In the genomic region with DNA sequence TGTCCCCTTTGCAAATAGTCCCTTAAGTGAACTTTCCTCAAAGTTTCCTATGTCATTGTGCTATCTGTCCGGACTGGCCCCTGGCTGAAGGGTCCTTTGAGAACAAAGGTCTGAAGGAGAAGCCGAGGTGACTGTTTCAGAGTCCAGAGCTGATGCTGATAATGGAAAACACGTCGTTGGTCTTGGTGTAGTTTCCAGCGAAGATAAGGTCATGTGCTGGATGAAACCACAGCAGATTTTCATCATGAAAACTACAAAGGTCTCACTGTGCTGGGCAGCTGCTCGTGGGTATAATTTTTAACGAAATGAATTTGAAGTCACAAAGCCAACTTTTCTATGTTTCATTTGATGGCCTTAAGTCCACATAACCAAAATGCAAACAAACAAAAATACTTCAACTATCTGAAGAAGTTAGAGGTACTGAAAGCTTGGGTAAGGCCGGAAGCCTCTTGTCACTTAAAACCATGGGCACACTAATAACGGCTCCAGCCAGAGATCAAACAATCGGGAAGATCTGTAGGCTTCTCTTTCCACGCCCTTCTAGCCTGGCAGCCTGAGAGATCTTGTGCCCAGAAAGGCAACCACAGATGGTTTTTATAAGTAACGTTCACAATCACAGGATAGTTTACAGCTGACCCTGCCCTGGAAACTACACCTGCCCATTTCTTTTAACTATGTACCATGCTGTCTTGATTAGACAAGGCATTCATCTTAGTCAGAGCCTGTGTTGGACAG, we compare ENCODE assay signal across 24 mouse cellular contexts. TPM values are rescaled to one million over a fixed set of nuclear protein-coding genes. Genes with fewer than 3 reads are reported as not detected.
DNase-seq lines count a peak whose midpoint lies in the region; TF ChIP-seq lines count a peak whose summit lies in the region.
"Had no signal": no experiment of that assay in that cellular context is flagged by ENCODE, and none has a peak within 500 bp of the region (broad histone marks: within the 10 kb centered on the region; RNA-seq: fewer than 3 reads in every experiment).

No protein-coding gene starts in this region.

- TF ChIP-seq RAD21 in MEL (IDR thresholded peaks at IDR 0.05; ENCODE audit: low read depth, low read length): no peak

- H3K79me2 ChIP-seq in MEL (ENCODE audit: control insufficient read depth, insufficient read depth, low read length, poor library complexity) (no peaks in the 10 kb centered on the region), myocyte (ENCODE audit: control insufficient read depth, insufficient read depth) (no peaks in the 10 kb centered on the region)
- H3K79me2 ChIP-seq in heart, adult 2 months (replicated peaks; ENCODE audit: control insufficient read depth, insufficient read depth, low read length): no peaks in the 10 kb centered on the region

- H3K9ac ChIP-seq in MEL (ENCODE audit: control insufficient read depth, low read depth, low read length, poor library complexity, severe bottlenecking): no peak overlapping the region
- no peak overlapping the region for H3K9ac ChIP-seq in heart, adult 2 months (ENCODE audit: low read depth, low read length)
- H3K9ac ChIP-seq: embryonic facial prominence, embryonic 12.5 days; forebrain, embryonic 15.5 days; heart, embryonic 13.5 days; hindbrain, embryonic 15.5 days had no signal

- TF ChIP-seq POLR2A in MEL (IDR thresholded peaks at IDR 0.05; ENCODE audit: control insufficient read depth in 1 of 2, insufficient read depth in 1 of 2, low read depth in 1 of 2, low read length in 2 of 2, poor library complexity in 1 of 2): no peak
- no peak for TF ChIP-seq POLR2A in myocyte (IDR thresholded peaks at IDR 0.05; ENCODE audit: insufficient read length, low read depth)
- no peak for TF ChIP-seq POLR2A in heart, adult 2 months (IDR thresholded peaks at IDR 0.05; ENCODE audit: insufficient read depth, low read depth, low read length)

- intact Hi-C loops in heart, adult 2 months (cut with DNase I): no loop called here

- 35% methylated on average over 12 of the region's 12 CpGs for WGBS in limb, embryonic 10.5 days
- WGBS in heart, adult 2 months: 59% methylated on average over 12 of the region's 12 CpGs
- 52% methylated on average over 12 of the region's 12 CpGs for WGBS in heart, embryonic 10.5 days

- no peak overlapping the region for H3ac ChIP-seq in myocyte (ENCODE audit: control insufficient read depth, insufficient read length)

- H3K27me3 ChIP-seq in MEL (ENCODE audit: control insufficient read depth in 1 of 2, insufficient read depth in 2 of 2, low read length in 2 of 2) (no peaks in the 10 kb centered on the region), myocyte (ENCODE audit: control insufficient read depth, insufficient read depth, insufficient read length) (no peaks in the 10 kb centered on the region)
- no peaks in the 10 kb centered on the region for H3K27me3 ChIP-seq in limb, embryonic 10.5 days (ENCODE audit: low read depth, poor library complexity, severe bottlenecking)
- H3K27me3 ChIP-seq in heart, adult 2 months (ENCODE audit: control insufficient read depth, insufficient read depth, low read length): no peaks in the 10 kb centered on the region
- H3K27me3 ChIP-seq in heart, embryonic 10.5 days (ENCODE audit: insufficient read depth, poor library complexity, severe bottlenecking): no peaks in the 10 kb centered on the region
- H3K27me3 ChIP-seq: embryonic facial prominence, embryonic 12.5 days; forebrain, embryonic 15.5 days; heart, embryonic 13.5 days; hindbrain, embryonic 15.5 days had no signal

- H3K36me3 ChIP-seq in MEL (ENCODE audit: control insufficient read depth in 1 of 2, insufficient read depth in 2 of 2, low read length in 2 of 2) (peaks cover 0 to 6% of the 10 kb centered on the region in 2 experiments; a peak in 2 of 4 replicates), myocyte (ENCODE audit: control insufficient read depth, insufficient read depth) (no peaks in the 10 kb centered on the region)
- H3K36me3 ChIP-seq in limb, embryonic 10.5 days: no peaks in the 10 kb centered on the region
- no peaks in the 10 kb centered on the region for H3K36me3 ChIP-seq in heart, adult 2 months (ENCODE audit: control insufficient read depth, insufficient read depth, low read length)
- H3K36me3 ChIP-seq in heart, embryonic 10.5 days: no peaks in the 10 kb centered on the region
- H3K36me3 ChIP-seq: embryonic facial prominence, embryonic 12.5 days; forebrain, embryonic 15.5 days; heart, embryonic 13.5 days; hindbrain, embryonic 15.5 days had no signal

- peak overlapping the region; percentile 10 for H3K4me2 ChIP-seq in myocyte (ENCODE audit: low read depth)
- H3K4me2 ChIP-seq: embryonic facial prominence, embryonic 12.5 days; forebrain, embryonic 15.5 days; heart, embryonic 13.5 days; hindbrain, embryonic 15.5 days had no signal

- no peak for TF ChIP-seq CTCF in MEL (IDR thresholded peaks at IDR 0.05 in 2 of 3, conservative IDR thresholded peaks at IDR 0.05 in 1 of 3; ENCODE audit: control insufficient read depth in 1 of 3, insufficient read depth in 1 of 3, low read depth in 2 of 3, low read length in 3 of 3, poor library complexity in 1 of 3, severe bottlenecking in 1 of 3)
- no peak for TF ChIP-seq CTCF in heart, adult 2 months (IDR thresholded peaks at IDR 0.05)

- peak in 1 of 2 experiments; percentile 61; a peak in 1 of 4 replicates for TF ChIP-seq EP300 in MEL (IDR thresholded peaks at IDR 0.05; ENCODE audit: low read depth in 1 of 2, low read length in 2 of 2)
- TF ChIP-seq EP300 in heart, adult 2 months (IDR thresholded peaks at IDR 0.05; ENCODE audit: insufficient read depth, low read depth, low read length): no peak

- H3K4me3 ChIP-seq in MEL (ENCODE audit: control insufficient read depth in 1 of 2, insufficient read depth in 1 of 2, low read depth in 2 of 2, low read length in 2 of 2): peak overlapping the region in 1 of 2 experiments; percentile 24; a peak in 2 of 4 replicates
- no peak overlapping the region for H3K4me3 ChIP-seq in limb, embryonic 10.5 days
- H3K4me3 ChIP-seq in myocyte: no peak overlapping the region
- H3K4me3 ChIP-seq in heart, adult 2 months: no peak overlapping the region
- H3K4me3 ChIP-seq in heart, embryonic 10.5 days: no peak overlapping the region
- H3K4me3 ChIP-seq: embryonic facial prominence, embryonic 12.5 days; forebrain, embryonic 15.5 days; heart, embryonic 13.5 days; hindbrain, embryonic 15.5 days had no signal

- peak overlapping the region; percentile 6; the same call in 1 of the 2 replicates for H3K27ac ChIP-seq in MEL (ENCODE audit: control insufficient read depth, low read depth, low read length)
- H3K27ac ChIP-seq in limb, embryonic 10.5 days: peak overlapping the region; percentile 51
- H3K27ac ChIP-seq in heart, adult 2 months: no peak overlapping the region
- no peak overlapping the region for H3K27ac ChIP-seq in heart, embryonic 10.5 days
- H3K27ac ChIP-seq: embryonic facial prominence, embryonic 12.5 days; forebrain, embryonic 15.5 days; heart, embryonic 13.5 days; hindbrain, embryonic 15.5 days had no signal

- H3K9me3 ChIP-seq in MEL (replicated peaks; ENCODE audit: insufficient read depth, low read length): no peaks in the 10 kb centered on the region
- H3K9me3 ChIP-seq in limb, embryonic 10.5 days (replicated peaks): no peaks in the 10 kb centered on the region
- no peaks in the 10 kb centered on the region for H3K9me3 ChIP-seq in heart, embryonic 10.5 days
- H3K9me3 ChIP-seq: embryonic facial prominence, embryonic 12.5 days; forebrain, embryonic 15.5 days; hindbrain, embryonic 15.5 days had no signal

- peaks cover 18% of the 10 kb centered on the region in 2 experiments for H3K4me1 ChIP-seq in MEL (ENCODE audit: control insufficient read depth in 1 of 2, insufficient read depth in 2 of 2, low read length in 2 of 2)
- H3K4me1 ChIP-seq in limb, embryonic 10.5 days: peaks cover 21% of the 10 kb centered on the region
- H3K4me1 ChIP-seq in heart, adult 2 months (ENCODE audit: control insufficient read depth, insufficient read depth, low read length): no peaks in the 10 kb centered on the region; the same call in 1 of the 2 replicates
- peaks cover 4% of the 10 kb centered on the region; the same call in 1 of the 2 replicates for H3K4me1 ChIP-seq in heart, embryonic 10.5 days
- H3K4me1 ChIP-seq: forebrain, embryonic 15.5 days; hindbrain, embryonic 15.5 days had no signal

- DNase-seq in MEL (ENCODE audit: low read depth, low spot score): no peak
- DNase-seq in embryo, embryonic 11 days: peak; percentile 42
- no peak for DNase-seq in limb, embryonic 10.5 days (ENCODE audit: low spot score)
- no peak for DNase-seq in left cerebral cortex, adult 8-10 months (ENCODE audit: low spot score in 2 of 2)
- no peak for DNase-seq in heart, adult 2 months
- DNase-seq in heart, embryonic 10.5 days (ENCODE audit: low spot score): no peak
- DNase-seq: adrenal gland, postnatal 14 days; cerebellum, adult 11-12 months; cerebellum, adult 9-11 months; gastrocnemius, postnatal 10 days; heart, adult 18-20 months; heart, postnatal 36 days; kidney, adult 18-20 months had no signal

RNA-seq across cellular contexts. Expression of a gene that starts 15.0 kb away (rescaled TPM):
- total RNA-seq in MEL (2012; rRNA removed): 0.19 TPM in 1 of 2 replicates, not detected in the other
- under 1 TPM in 1 of 2 experiments, not detected in 1; 0.13 TPM for polyA plus RNA-seq in MEL (2012; ENCODE audit: insufficient read depth in 1 of 2, insufficient read length in 2 of 2, low read depth in 1 of 2, low replicate concordance in 2 of 2, missing spikeins in 1 of 2)
- not detected in 2 replicates for polyA plus RNA-seq in limb, embryonic 10.5 days (2016; fragmentation: Nextera tagmentation; extraction: Ambion mirVana)
- polyA plus RNA-seq in myocyte (2012; fragmentation: generic; extraction: Trizol): 3.0 TPM
- total RNA-seq in left cerebral cortex, adult 8-10 months (2022): not detected
- total RNA-seq in heart, adult 2 months (2021): 1 to 10 TPM; 1.3 to 1.8 TPM
- 2.1 and 2.5 TPM in 2 replicates for polyA plus RNA-seq in heart, adult 2 months (2012; rRNA removed)
- not detected in 2 replicates for polyA plus RNA-seq in heart, embryonic 10.5 days (2016; fragmentation: Nextera tagmentation; extraction: Ambion mirVana)
- total RNA-seq: ES-E14 had no signal
- polyA plus RNA-seq: forebrain, embryonic 11.5 days; forebrain, embryonic 15.5 days; hindbrain, embryonic 11.5 days; inflammation-experienced regulatory T-cells, adult 6 months had no signal

RNA-seq across cellular contexts. Expression of a gene that starts 21.4 kb away (rescaled TPM):
- not detected in 2 replicates for total RNA-seq in MEL (2012; rRNA removed)
- not detected for polyA plus RNA-seq in MEL (2012; ENCODE audit: insufficient read depth in 1 of 2, insufficient read length in 2 of 2, low read depth in 1 of 2, low replicate concordance in 2 of 2, missing spikeins in 1 of 2)
- polyA plus RNA-seq in limb, embryonic 10.5 days (2016; fragmentation: Nextera tagmentation; extraction: Ambion mirVana): not detected in 2 replicates
- polyA plus RNA-seq in myocyte (2012; fragmentation: generic; extraction: Trizol): 0.05 TPM
- total RNA-seq in left cerebral cortex, adult 8-10 months (2022): not detected
- total RNA-seq in heart, adult 2 months (2021): not detected
- not detected in 2 replicates for polyA plus RNA-seq in heart, adult 2 months (2012; rRNA removed)
- not detected in 2 replicates for polyA plus RNA-seq in heart, embryonic 10.5 days (2016; fragmentation: Nextera tagmentation; extraction: Ambion mirVana)
- total RNA-seq: ES-E14; heart, adult 18-20 months; heart, postnatal 36 days had no signal
- polyA plus RNA-seq: embryonic facial prominence, embryonic 12.5 days; forebrain, embryonic 11.5 days; forebrain, embryonic 15.5 days; frontal cortex, adult 2 months; heart, embryonic 13.5 days; heart, postnatal 0 days; hindbrain, embryonic 11.5 days; hindbrain, embryonic 15.5 days; inflammation-experienced regulatory T-cells, adult 6 months had no signal

RNA-seq across cellular contexts. Expression of a gene that starts 29.3 kb away (rescaled TPM):
- 1.1 TPM in 2 replicates for total RNA-seq in MEL (2012; rRNA removed)
- 1 to 10 TPM in 1 of 2 experiments, not detected in 1; 2.3 TPM for polyA plus RNA-seq in MEL (2012; ENCODE audit: insufficient read depth in 1 of 2, insufficient read length in 2 of 2, low read depth in 1 of 2, low replicate concordance in 2 of 2, missing spikeins in 1 of 2)
- 55.0 and 70.3 TPM in 2 replicates for polyA plus RNA-seq in limb, embryonic 10.5 days (2016; fragmentation: Nextera tagmentation; extraction: Ambion mirVana)
- polyA plus RNA-seq in myocyte (2012; fragmentation: generic; extraction: Trizol): 2.4 TPM
- total RNA-seq in left cerebral cortex, adult 8-10 months (2022): 100 to 1,000 TPM; 101 to 123 (median 111) TPM
- total RNA-seq in heart, adult 2 months (2021): 100 to 1,000 TPM; 112 to 127 TPM
- polyA plus RNA-seq in heart, adult 2 months (2012; rRNA removed): 142 and 156 TPM in 2 replicates
- polyA plus RNA-seq in heart, embryonic 10.5 days (2016; fragmentation: Nextera tagmentation; extraction: Ambion mirVana): 42.4 and 50.3 TPM in 2 replicates

RNA-seq across cellular contexts. Expression of a gene that starts 44.7 kb away (rescaled TPM):
- total RNA-seq in MEL (2012; rRNA removed): 5.2 and 6.0 TPM in 2 replicates
- 10 to 100 TPM in 1 of 2 experiments, not detected in 1; 13.3 TPM for polyA plus RNA-seq in MEL (2012; ENCODE audit: insufficient read depth in 1 of 2, insufficient read length in 2 of 2, low read depth in 1 of 2, low replicate concordance in 2 of 2, missing spikeins in 1 of 2)
- polyA plus RNA-seq in limb, embryonic 10.5 days (2016; fragmentation: Nextera tagmentation; extraction: Ambion mirVana): 35.0 and 38.8 TPM in 2 replicates
- 10.0 TPM for polyA plus RNA-seq in myocyte (2012; fragmentation: generic; extraction: Trizol)
- 10 to 100 TPM; 12.7 to 15.8 (median 13.0) TPM for total RNA-seq in left cerebral cortex, adult 8-10 months (2022)
- total RNA-seq in heart, adult 2 months (2021): 10 to 100 TPM in 1 of 2 experiments, 1 to 10 TPM in 1; 8.8 to 11.6 TPM
- polyA plus RNA-seq in heart, adult 2 months (2012; rRNA removed): 9.3 and 13.3 TPM in 2 replicates
- polyA plus RNA-seq in heart, embryonic 10.5 days (2016; fragmentation: Nextera tagmentation; extraction: Ambion mirVana): 18.2 and 23.2 TPM in 2 replicates

RNA-seq across cellular contexts. Expression of a gene that starts 45.2 kb away (rescaled TPM):
- not detected in 2 replicates for total RNA-seq in MEL (2012; rRNA removed)
- under 1 TPM in 1 of 2 experiments, not detected in 1; 0.19 TPM for polyA plus RNA-seq in MEL (2012; ENCODE audit: insufficient read depth in 1 of 2, insufficient read length in 2 of 2, low read depth in 1 of 2, low replicate concordance in 2 of 2, missing spikeins in 1 of 2)
- polyA plus RNA-seq in limb, embryonic 10.5 days (2016; fragmentation: Nextera tagmentation; extraction: Ambion mirVana): 0.15 and 0.31 TPM in 2 replicates
- polyA plus RNA-seq in myocyte (2012; fragmentation: generic; extraction: Trizol): 0.28 TPM
- total RNA-seq in left cerebral cortex, adult 8-10 months (2022): under 1 TPM; 0.09 to 0.52 (median 0.23) TPM
- total RNA-seq in heart, adult 2 months (2021): under 1 TPM in 1 of 2 experiments, not detected in 1; 0.18 TPM
- 0.06 TPM in 2 replicates for polyA plus RNA-seq in heart, adult 2 months (2012; rRNA removed)
- 0.12 and 0.30 TPM in 2 replicates for polyA plus RNA-seq in heart, embryonic 10.5 days (2016; fragmentation: Nextera tagmentation; extraction: Ambion mirVana)
- total RNA-seq: heart, adult 18-20 months had no signal

Comparison
In these comparisons a context has a peak if more than half of its experiments do, and no peak if none do; other contexts are left out.
1. H3K27ac ChIP-seq: peak in MEL (single experiment) and limb, embryonic 10.5 days (single experiment); none in heart, adult 2 months (single experiment) and heart, embryonic 10.5 days (single experiment).
2. RNA of a gene that starts 29.3 kb away (polyA plus RNA-seq): 142 to 156 TPM in heart, adult 2 months, 55.0 to 70.3 TPM in limb, embryonic 10.5 days and 42.4 to 50.3 TPM in heart, embryonic 10.5 days; 2.4 TPM in myocyte (single experiment) and 2.3 TPM in MEL; every median in the first group is over 10 times any median in the second.